Mouse (Mus musculus) brain, embryonic 14.5 days (tissue): ENCODE data around the gene Kcnip2.

Source experiments
- CTCF ChIP-seq: fragments of 200-500 bp; IDR thresholded peaks from 2 replicates; pipeline ENCODE4 v1.5.1; 2012; ENCODE audit warnings: inconsistent platforms, mild to moderate bottlenecking, moderate library complexity, borderline replicate concordance; ENCODE audit not compliant: insufficient read depth, insufficient read length; ENCODE audit errors: extremely low read depth
- POLR2A ChIP-seq: fragments of 200-500 bp; IDR thresholded peaks from 2 replicates; pipeline ENCODE4 v1.6.1; 2012; ENCODE audit warnings: mild to moderate bottlenecking, inconsistent platforms, borderline replicate concordance; ENCODE audit not compliant: poor library complexity, insufficient read depth, insufficient read length, severe bottlenecking; ENCODE audit errors: extremely low read depth

- TF ChIP-seq POLR2A, result no peak
- no peak for TF ChIP-seq CTCF
Measured at GRCm38 (mm10) chr19:45807732-45808131, 8.1 kb downstream of the Kcnip2 start.
